Mouse (Mus musculus) myocyte (in vitro differentiated cells): ENCODE measurements around the gene Cers3. TPM values are rescaled to one million over a fixed set of nuclear protein-coding genes. Genes with fewer than 3 reads are reported as not detected.

ENCODE experiments used
- H3K27me3 ChIP-seq: one replicate; pipeline ENCODE4 v1.6.1; 2011; ENCODE audit not compliant: control insufficient read depth, insufficient read depth, insufficient read length
- H3K36me3 ChIP-seq: one replicate; pipeline ENCODE4 v1.6.1; 2011; ENCODE audit not compliant: control insufficient read depth, insufficient read depth
- H3K4me2 ChIP-seq: one replicate; pipeline ENCODE4 v1.6.1; 2011; ENCODE audit warnings: low read depth, control low read depth
- H3K4me3 ChIP-seq: one replicate; pipeline ENCODE4 v1.5.1; 2011; ENCODE audit warnings: mild to moderate bottlenecking, control low read depth, moderate library complexity
- H3K79me2 ChIP-seq: one replicate; pipeline ENCODE4 v1.6.1; 2011; ENCODE audit not compliant: control insufficient read depth, insufficient read depth
- H3ac ChIP-seq: one replicate; pipeline ENCODE4 v1.6.1; 2011; ENCODE audit not compliant: control insufficient read depth, insufficient read length
- CEBPB ChIP-seq: IDR thresholded peaks from 2 replicates; pipeline ENCODE4 v1.6.1; 2011; ENCODE audit warnings: mild to moderate bottlenecking, moderate library complexity; ENCODE audit not compliant: poor library complexity, insufficient read depth, severe bottlenecking
- E2F4 ChIP-seq: IDR thresholded peaks from one replicate; pipeline ENCODE4 v1.6.1; 2011; ENCODE audit warnings: mild to moderate bottlenecking, control low read depth, moderate library complexity; ENCODE audit not compliant: insufficient read depth
- MAX ChIP-seq: IDR thresholded peaks from one replicate; pipeline ENCODE4 v1.6.1; 2011; ENCODE audit warnings: low read depth, mild to moderate bottlenecking, control low read depth
- MYOD1 ChIP-seq, 3 experiments: IDR thresholded peaks; one replicate each; pipeline ENCODE4 v1.6.1; 2011; ENCODE audit warnings: control low read depth in 2 of 3, low read depth in 2 of 3, mild to moderate bottlenecking in 2 of 3, moderate library complexity in 1 of 3; ENCODE audit not compliant: insufficient read length in 2 of 3, control insufficient read depth in 1 of 3
- MYOG ChIP-seq, 3 experiments: IDR thresholded peaks; one replicate each; pipeline ENCODE4 v1.6.1; 2011; ENCODE audit warnings: control low read depth in 2 of 3, low read depth in 2 of 3, mild to moderate bottlenecking in 2 of 3; ENCODE audit not compliant: insufficient read length in 2 of 3, control insufficient read depth in 1 of 3, insufficient read depth in 1 of 3
- POLR2A ChIP-seq: IDR thresholded peaks from one replicate; pipeline ENCODE4 v1.6.1; 2011; ENCODE audit warnings: low read depth, mild to moderate bottlenecking, control low read depth, moderate library complexity; ENCODE audit not compliant: insufficient read length
- POLR2AphosphoS2 ChIP-seq: IDR thresholded peaks from one replicate; pipeline ENCODE4 v1.6.1; 2011; ENCODE audit warnings: low read depth, control low read depth; ENCODE audit not compliant: insufficient read length
- REST ChIP-seq: IDR thresholded peaks from one replicate; pipeline ENCODE4 v1.6.1; 2011; ENCODE audit warnings: mild to moderate bottlenecking, control low read depth, moderate library complexity; ENCODE audit not compliant: insufficient read depth, insufficient read length
- SRF ChIP-seq: IDR thresholded peaks from one replicate; pipeline ENCODE4 v1.6.1; 2011; ENCODE audit warnings: low read depth; ENCODE audit not compliant: control insufficient read depth, insufficient read length
- TCF12 ChIP-seq: IDR thresholded peaks from one replicate; pipeline ENCODE4 v1.6.1; 2011; ENCODE audit warnings: mild to moderate bottlenecking, control low read depth; ENCODE audit not compliant: poor library complexity, insufficient read depth, severe bottlenecking
- TCF3 ChIP-seq: IDR thresholded peaks from one replicate; pipeline ENCODE4 v1.6.1; 2011; ENCODE audit warnings: low read depth, control low read depth; ENCODE audit not compliant: insufficient read length
- USF1 ChIP-seq: IDR thresholded peaks from one replicate; pipeline ENCODE4 v1.6.1; 2011; ENCODE audit warnings: low read depth, mild to moderate bottlenecking, control low read depth, moderate library complexity
- polyA plus RNA-seq: library from polyadenylated mRNA; unstranded; fragments of >200 nt; fragmentation: generic; extraction: Trizol; gene quantifications from one replicate; pipeline ENCODE4 v1.2.1, GENCODE M21; 2012; ENCODE audit warnings: missing spikeins

The Cers3 gene
- polyA plus RNA-seq, 1 experiment, result 0.14 TPM

DNA sequence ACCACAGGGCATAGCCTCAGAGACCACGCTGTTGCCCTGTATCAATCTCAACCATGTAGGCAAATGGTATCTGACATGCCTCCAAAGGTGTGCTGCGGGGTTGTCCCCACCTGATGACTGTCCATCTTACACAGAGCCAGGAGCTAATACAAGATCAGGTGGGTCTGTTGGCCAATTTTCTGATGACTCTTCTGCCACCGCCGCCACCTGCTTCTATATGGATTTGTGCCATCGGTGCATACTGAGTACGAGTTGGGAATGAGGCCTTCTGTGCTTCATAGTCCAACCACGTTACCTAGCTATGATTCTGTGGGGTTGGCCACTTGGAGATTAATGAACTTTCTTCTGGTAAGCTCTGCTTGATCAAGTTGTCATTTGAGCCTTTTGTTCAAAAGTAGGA lies 67.1 kb downstream of the Cers3 start:
- H3K4me3 ChIP-seq, result no peak overlapping the region

DNA sequence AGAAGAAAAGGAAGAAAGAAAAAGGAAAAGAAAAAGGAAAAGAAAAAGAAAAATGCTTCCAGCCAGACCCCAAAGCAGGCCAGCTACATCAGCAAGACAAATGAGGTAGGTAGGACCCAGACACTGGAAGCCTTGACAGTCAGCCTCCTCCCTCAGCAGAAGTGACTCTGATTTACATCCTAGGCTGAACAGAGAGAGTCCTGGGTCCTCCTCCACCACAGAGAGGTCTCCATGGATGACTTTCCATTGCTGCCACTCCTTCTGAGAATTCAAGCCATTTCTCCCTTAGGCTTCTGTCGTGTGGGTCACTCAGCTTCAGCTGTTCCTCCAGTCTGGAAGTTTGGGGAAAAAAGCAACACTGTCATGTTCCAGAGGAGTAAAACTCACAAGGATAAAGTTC lies 68.0 kb downstream of the Cers3 start:
- Histone ChIP-seq H3ac (no peak overlapping the region), H3K4me2 (peak overlapping the region; percentile 57), H3K36me3 (no peaks in the 10 kb centered on the region), H3K79me2 (no peaks in the 10 kb centered on the region), H3K4me3 (no peak overlapping the region), H3K27me3 (no peaks in the 10 kb centered on the region)
- TF ChIP-seq REST (no peak), POLR2A (no peak), TCF3 (no peak), TCF12 (no peak), POLR2AphosphoS2 (no peak), CEBPB (no peak), MYOD1 (IDR thresholded peaks at IDR 0.05; ENCODE audit: control insufficient read depth in 1 of 3, insufficient read length in 2 of 3, low read depth in 2 of 3) (no peak), SRF (no peak), MAX (no peak), MYOG (IDR thresholded peaks at IDR 0.05; ENCODE audit: control insufficient read depth in 1 of 3, insufficient read depth in 1 of 3, insufficient read length in 2 of 3, low read depth in 2 of 3) (no peak), USF1 (no peak), E2F4 (no peak)

More for the DNA sequence above, 67.1 kb downstream of the Cers3 start:
- H3K36me3 ChIP-seq, result no peaks in the 10 kb centered on the region
- no peaks in the 10 kb centered on the region for H3K27me3 ChIP-seq
- H3K79me2 ChIP-seq, result no peaks in the 10 kb centered on the region
- TF ChIP-seq E2F4 (no peak), CEBPB (no peak), TCF12 (no peak), MYOD1 (IDR thresholded peaks at IDR 0.05; ENCODE audit: control insufficient read depth in 1 of 3, insufficient read length in 2 of 3, low read depth in 2 of 3) (no peak), POLR2AphosphoS2 (no peak), MAX (no peak), POLR2A (no peak), MYOG (IDR thresholded peaks at IDR 0.05; ENCODE audit: control insufficient read depth in 1 of 3, insufficient read depth in 1 of 3, insufficient read length in 2 of 3, low read depth in 2 of 3) (no peak), TCF3 (no peak), REST (no peak), SRF (no peak), USF1 (no peak)
- no peak overlapping the region for H3K4me2 ChIP-seq
- H3ac ChIP-seq, result no peak overlapping the region

GRCm38 (mm10) chr7:66812289-66812688 lies 69.0 kb downstream of the Cers3 start:
- H3K27me3 ChIP-seq, result no peaks in the 10 kb centered on the region
- H3K36me3 ChIP-seq, result no peaks in the 10 kb centered on the region
- TF ChIP-seq POLR2AphosphoS2 (no peak), MYOG (IDR thresholded peaks at IDR 0.05; ENCODE audit: control insufficient read depth in 1 of 3, insufficient read depth in 1 of 3, insufficient read length in 2 of 3, low read depth in 2 of 3) (peak in 2 of 3 experiments; percentile 35 to 76), SRF (peak; percentile 15), POLR2A (no peak), REST (no peak), MYOD1 (IDR thresholded peaks at IDR 0.05; ENCODE audit: control insufficient read depth in 1 of 3, insufficient read length in 2 of 3, low read depth in 2 of 3) (peak in 2 of 3 experiments; percentile 71), MAX (no peak), TCF3 (peak; percentile 54), E2F4 (no peak), CEBPB (no peak), TCF12 (peak; percentile 73)
- no peak overlapping the region for H3ac ChIP-seq
- no peaks in the 10 kb centered on the region for H3K79me2 ChIP-seq
- no peak overlapping the region for H3K4me3 ChIP-seq
- peak overlapping the region; percentile 57 for H3K4me2 ChIP-seq

- Histone ChIP-seq H3K4me2 (peak overlapping the region; percentile 58), H3K36me3 (no peaks in the 10 kb centered on the region), H3ac (no peak overlapping the region), H3K79me2 (no peaks in the 10 kb centered on the region), H3K4me3 (no peak overlapping the region), H3K27me3 (no peaks in the 10 kb centered on the region)
- TF ChIP-seq POLR2A (no peak), USF1 (no peak), CEBPB (no peak), POLR2AphosphoS2 (no peak), SRF (no peak), TCF12 (peak; percentile 72), MYOD1 (IDR thresholded peaks at IDR 0.05; ENCODE audit: control insufficient read depth in 1 of 3, insufficient read length in 2 of 3, low read depth in 2 of 3) (peak in 2 of 3 experiments; percentile 47 to 73), MYOG (IDR thresholded peaks at IDR 0.05; ENCODE audit: control insufficient read depth in 1 of 3, insufficient read depth in 1 of 3, insufficient read length in 2 of 3, low read depth in 2 of 3) (peak in 1 of 3 experiments; percentile 78), REST (no peak), TCF3 (peak; percentile 40), E2F4 (no peak), MAX (no peak)
Measured at GRCm38 (mm10) chr7:66812737-66813136, 69.4 kb downstream of the Cers3 start.
